Mouse (Mus musculus) myocyte (in vitro differentiated cells): ENCODE measurements at regions not wholly inside any gene's neighbourhood (a gene's known extent, or its start where the extent isn't known, plus 50 kb on each side); places are given as distances from the start of the nearest gene placed in this dataset.

Source experiments
- CEBPB ChIP-seq: IDR thresholded peaks from 2 replicates; pipeline ENCODE4 v1.6.1; 2011; ENCODE audit warnings: mild to moderate bottlenecking, moderate library complexity; ENCODE audit not compliant: poor library complexity, insufficient read depth, severe bottlenecking
- MAX ChIP-seq: IDR thresholded peaks from one replicate; pipeline ENCODE4 v1.6.1; 2011; ENCODE audit warnings: low read depth, mild to moderate bottlenecking, control low read depth
- MYOD1 ChIP-seq, 3 experiments: IDR thresholded peaks; one replicate each; pipeline ENCODE4 v1.6.1; 2011; ENCODE audit warnings: control low read depth in 2 of 3, low read depth in 2 of 3, mild to moderate bottlenecking in 2 of 3, moderate library complexity in 1 of 3; ENCODE audit not compliant: insufficient read length in 2 of 3, control insufficient read depth in 1 of 3
- MYOG ChIP-seq, 3 experiments: IDR thresholded peaks; one replicate each; pipeline ENCODE4 v1.6.1; 2011; ENCODE audit warnings: control low read depth in 2 of 3, low read depth in 2 of 3, mild to moderate bottlenecking in 2 of 3; ENCODE audit not compliant: insufficient read length in 2 of 3, control insufficient read depth in 1 of 3, insufficient read depth in 1 of 3
- POLR2A ChIP-seq: IDR thresholded peaks from one replicate; pipeline ENCODE4 v1.6.1; 2011; ENCODE audit warnings: low read depth, mild to moderate bottlenecking, control low read depth, moderate library complexity; ENCODE audit not compliant: insufficient read length
- POLR2AphosphoS2 ChIP-seq: IDR thresholded peaks from one replicate; pipeline ENCODE4 v1.6.1; 2011; ENCODE audit warnings: low read depth, control low read depth; ENCODE audit not compliant: insufficient read length
- REST ChIP-seq: IDR thresholded peaks from one replicate; pipeline ENCODE4 v1.6.1; 2011; ENCODE audit warnings: mild to moderate bottlenecking, control low read depth, moderate library complexity; ENCODE audit not compliant: insufficient read depth, insufficient read length

- TF ChIP-seq POLR2AphosphoS2 (no peak), POLR2A (no peak), REST (no peak), MYOD1 (IDR thresholded peaks at IDR 0.05; ENCODE audit: control insufficient read depth in 1 of 3, insufficient read length in 2 of 3, low read depth in 2 of 3) (no peak), CEBPB (no peak), MYOG (IDR thresholded peaks at IDR 0.05; ENCODE audit: control insufficient read depth in 1 of 3, insufficient read depth in 1 of 3, insufficient read length in 2 of 3, low read depth in 2 of 3) (no peak), MAX (no peak)
Measured at GRCm38 (mm10) chr8:33992946-33993345, 118.6 kb downstream of the Gm10131 start.
